Mouse (Mus musculus): Measurements from ENCODE around the gene Ccdc14.
"Not testable (repeated sequence)": the region's sequence is repeated elsewhere in the genome, so short reads cannot be mapped to it uniquely, and the experiment has no call there.

Gene Ccdc14

DNA sequence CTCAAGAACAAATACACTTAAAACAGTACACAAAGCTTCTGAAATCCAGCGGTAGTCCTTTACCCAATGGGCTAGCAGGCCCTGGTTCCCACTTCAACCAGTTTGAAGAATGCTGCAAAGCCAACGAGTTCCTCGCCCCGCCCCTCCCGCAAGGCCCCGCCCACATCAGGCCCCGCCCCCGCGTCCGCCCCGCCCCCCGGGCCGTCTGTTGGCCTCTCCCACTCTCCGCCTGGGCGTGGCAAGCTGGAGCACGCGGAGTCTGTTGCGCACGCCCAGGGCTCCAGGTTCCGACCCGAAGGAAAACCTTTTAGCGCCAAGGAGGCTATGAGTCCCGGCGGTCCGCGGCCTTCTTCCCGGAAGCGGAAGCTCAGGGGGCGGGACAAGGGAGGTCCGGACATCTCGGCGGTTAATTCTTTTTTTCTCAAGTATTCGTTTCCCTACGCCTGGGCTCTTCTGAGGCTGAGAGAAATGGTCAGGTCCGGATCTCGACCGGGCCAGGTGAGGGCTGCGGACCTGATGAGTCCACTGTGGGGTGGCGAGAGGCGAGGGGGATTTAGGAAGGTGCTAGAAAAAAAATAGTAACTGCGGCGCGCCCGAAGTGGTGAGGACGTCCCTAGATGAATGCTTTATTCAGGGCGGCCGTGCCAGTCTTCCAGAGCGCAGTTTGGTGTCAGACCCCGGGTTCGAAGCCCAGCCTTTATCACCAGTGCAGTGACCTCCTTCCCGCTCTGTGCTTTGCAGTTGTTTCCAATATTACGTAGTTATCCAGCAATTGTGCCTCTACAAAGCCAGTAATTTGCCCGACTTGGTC lies at the start of gene Ccdc14:
TSS of gene Ccdc14 (plus strand) at position 283 of the 811 bp plus-strand sequence.
- peak; percentile 69 to 79 for DNase-seq (ENCODE audit: low spot score in 2 of 2)

DNA sequence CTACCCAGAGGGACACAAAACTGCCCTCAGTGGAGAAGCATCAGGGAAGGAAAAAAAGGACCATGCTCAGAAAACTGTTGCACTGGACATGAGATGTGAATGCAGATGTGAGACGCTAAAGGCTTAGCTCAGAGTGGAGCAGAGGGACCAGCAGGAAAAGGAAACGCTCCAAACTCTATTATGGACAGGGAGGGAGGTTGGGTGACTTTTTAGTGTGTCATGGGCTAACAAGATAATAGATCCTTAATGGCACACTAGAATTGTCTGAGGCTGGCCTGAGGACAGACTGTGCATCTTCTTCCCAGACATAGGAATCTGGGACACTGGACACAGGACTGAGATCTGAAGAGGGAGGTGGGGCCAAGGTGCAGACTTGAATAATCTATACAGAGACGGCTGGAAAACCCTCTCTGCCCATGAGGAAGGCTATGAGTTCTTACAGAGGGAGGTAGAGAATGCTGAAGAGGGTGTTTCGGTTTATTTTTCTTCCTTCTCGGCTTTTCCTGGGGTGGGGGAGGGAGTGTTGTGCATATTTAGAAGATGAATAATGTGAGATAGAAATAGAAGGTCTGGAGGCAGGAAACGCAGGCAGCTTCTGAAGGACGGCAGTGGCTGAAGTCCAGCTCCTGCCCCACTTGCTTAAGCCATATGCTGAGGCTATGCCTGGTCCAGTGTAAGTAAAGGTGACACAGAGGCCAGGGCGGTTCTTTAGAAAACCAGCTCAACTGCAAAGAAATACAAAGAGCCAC lies 46.7 kb upstream of the Ccdc14 start:
- no peak for DNase-seq (ENCODE audit: low spot score in 2 of 2)

DNA sequence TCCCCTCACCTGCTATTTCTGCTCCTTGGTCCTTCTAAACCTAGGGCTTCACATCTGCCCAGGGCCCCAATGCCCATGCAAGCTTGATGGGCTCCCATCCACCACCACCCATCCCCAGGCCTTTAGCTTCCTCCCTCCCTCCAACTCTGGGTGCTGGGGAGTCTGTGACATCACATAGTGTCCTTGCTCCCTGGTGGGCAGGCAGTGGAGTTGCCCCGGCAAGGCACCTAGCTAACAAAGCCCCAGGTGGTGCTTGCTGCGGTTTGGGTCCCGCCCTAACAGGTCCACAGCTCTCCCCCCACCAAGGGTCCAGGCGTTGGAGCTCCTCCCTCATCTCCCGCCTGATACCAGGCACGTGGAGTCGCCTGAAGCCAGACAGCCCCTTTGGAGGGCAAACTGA lies 40.8 kb upstream of the Ccdc14 start, which contains the start of gene Ropn1:
TSS of gene Ropn1 (plus strand) at position 301 of the 400 bp plus-strand sequence.
- no peak for DNase-seq (ENCODE audit: low spot score in 2 of 2)

DNA sequence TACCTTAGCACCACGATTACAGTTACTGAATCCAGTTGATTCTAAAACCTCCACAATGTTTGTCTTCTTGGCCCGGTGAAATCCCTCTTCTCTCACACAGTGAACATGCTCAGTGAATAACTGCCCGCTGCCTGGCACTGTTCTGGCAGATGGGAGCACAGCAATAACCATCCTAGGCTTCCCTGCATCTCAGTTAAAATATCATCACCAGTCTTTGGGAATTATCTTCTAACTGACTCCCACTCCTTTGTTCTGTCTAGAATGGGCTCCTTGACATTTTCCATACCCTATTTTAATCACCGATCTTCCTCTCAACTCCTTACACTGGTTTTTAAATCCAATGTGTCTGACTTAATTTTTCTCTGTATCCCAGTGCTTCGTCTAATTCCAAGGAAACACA lies 37.4 kb upstream of the Ccdc14 start:
- no peak for DNase-seq (ENCODE audit: low spot score in 2 of 2)

DNA sequence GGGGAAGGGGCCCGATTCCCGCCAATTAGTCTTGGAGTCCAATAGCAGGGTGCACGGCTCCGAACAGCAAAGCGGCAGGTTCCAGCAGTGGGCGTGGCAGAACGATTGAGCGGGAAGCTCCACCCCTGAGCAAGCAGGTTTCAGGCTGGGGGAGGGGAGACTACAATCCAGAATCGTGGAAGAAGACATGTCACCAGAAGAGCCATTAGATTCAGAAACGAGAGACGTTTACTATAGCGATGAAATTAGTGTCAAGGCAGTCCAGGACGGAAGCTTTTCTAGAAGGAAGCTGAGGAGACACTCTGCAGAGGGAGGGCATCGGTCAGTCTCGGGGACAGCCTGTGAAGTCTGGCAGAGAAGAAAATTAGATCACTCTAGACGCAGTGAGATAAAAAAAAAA lies 32.9 kb upstream of the Ccdc14 start:
- DNase-seq (ENCODE audit: low spot score in 2 of 2), result peak in 1 of 2 experiments; percentile 10

DNA sequence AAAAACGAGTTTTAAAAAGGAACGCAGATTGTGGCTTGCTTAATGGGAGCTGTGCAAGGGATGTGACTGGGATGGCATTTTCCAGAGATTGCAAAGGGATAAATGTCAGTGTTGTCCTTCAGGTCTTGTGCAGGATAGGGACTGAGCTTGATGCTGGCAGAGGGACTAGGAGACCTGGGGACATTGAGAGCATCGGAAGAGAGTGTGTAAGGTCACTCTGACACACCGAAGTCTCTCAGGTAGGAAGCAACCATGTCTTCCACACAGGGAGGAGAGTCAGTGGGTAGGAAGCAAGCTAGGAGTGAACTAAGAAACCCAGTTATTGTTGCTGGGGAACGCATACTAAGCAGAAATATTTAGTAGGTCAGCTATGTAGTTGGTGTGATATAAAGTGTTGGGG lies 32.4 kb upstream of the Ccdc14 start:
- no peak for DNase-seq (ENCODE audit: low spot score in 2 of 2)

DNA sequence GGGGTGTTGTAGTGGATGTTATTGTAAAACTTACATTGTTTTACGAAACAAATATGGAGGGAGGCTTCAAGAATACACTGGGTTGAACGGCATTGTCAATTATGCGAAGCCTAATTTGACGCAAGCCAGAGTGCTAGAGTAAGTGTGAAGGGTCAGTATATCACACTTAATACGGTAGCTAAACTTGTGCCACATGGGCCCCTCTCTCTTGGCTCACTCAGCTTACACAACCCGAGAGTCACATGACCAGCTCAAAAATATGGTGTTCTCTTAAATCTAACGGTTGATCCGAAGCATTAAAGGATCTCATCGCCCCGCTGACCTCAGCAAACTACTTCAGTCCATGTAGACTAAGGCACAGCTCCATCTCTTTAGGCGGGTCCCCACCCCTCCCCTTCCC lies 32.0 kb upstream of the Ccdc14 start:
- DNase-seq (ENCODE audit: low spot score in 2 of 2), result no peak

DNA sequence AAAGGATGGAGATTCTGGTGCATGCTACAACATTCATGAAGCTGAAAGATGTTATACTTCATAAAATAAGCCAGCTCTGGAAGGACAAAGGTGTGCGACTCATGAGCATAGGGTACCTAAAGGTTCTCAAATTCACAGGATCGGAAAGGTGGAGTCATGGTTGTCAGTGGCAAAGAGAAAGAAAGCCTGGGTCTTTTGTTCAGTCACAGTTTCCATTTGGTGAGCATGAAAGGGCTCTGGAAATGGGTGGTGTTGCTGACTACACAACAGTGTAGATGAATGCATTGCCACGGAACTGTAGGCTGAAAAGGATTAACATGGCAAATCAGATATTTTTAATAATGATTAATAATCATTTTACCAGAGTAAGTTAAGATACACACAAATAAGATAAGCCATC lies 25.9 kb upstream of the Ccdc14 start:
- DNase-seq (ENCODE audit: low spot score in 2 of 2), result no peak

DNA sequence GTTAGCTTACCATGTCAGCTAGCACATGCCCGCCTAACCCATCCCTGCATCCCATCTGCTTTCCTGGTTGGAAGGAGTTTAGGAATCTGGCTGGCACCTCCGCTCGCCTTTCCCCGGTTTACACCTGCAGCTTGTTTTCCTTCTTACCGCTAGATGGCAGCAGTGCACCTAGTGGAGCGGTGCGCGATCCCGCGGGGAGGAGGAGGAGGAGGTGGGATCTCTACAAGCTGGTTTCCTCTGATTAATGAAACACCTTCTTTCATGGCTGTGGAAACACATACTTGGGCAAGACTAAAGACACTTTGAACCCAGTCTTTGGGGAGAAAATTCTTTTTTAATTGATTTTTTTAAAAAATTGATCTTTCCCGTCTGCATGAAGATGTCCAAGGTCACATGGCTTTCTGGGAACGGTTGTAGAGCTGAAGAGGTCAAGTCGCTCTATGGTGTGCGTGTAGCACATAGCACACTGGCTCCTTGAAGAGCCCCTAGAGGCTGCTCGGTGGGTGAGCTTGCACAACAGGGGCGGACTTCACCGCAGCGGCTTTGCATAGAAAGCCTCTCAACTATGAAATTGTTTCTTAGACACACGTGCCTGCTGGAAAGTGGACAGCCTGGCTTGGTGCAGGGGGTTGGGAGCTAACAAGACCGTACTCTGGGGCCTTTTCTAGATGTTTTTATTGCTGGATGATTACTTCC lies 23.2 kb upstream of the Ccdc14 start:
- peak; percentile 29 to 70 for DNase-seq (ENCODE audit: low spot score in 2 of 2)

DNA sequence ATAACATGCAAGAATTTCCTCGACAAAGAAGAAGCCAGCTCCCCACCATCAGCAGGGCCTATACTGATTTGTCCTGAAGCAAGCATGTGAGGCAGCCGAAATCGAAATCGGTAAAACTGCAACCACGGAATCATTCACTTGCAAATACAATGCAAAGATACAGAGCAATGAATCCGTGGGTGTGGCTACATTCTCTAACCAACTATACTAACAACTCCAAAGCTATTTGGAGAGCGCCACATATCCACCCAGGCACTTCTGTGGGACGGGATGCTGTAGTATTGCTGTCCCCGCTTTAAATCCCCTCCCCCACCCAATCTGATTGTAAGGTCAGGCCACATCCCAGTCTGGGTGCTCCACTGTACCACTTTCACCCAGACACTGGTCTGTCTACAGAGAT lies 22.1 kb upstream of the Ccdc14 start:
- no peak for DNase-seq (ENCODE audit: low spot score in 2 of 2)

DNA sequence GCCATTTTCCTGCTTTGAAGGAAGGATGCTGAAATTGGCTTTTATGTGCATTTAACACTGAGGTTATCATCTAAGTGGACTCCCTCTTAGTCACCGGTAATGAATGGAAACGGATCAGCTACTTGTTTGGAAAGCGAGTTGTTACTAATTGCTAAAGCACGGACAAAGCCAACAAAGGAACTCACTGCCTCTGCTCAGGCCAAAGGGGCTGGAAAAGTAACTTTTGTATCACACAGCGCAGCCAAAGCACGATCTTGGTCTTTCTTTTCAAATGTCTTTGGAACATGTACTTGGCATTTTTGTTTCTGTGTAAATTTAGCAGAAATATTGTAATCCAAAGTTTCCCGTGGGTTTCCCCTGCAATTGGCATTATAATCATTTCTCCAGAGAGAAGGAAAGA lies 18.4 kb upstream of the Ccdc14 start:
- DNase-seq (ENCODE audit: low spot score in 2 of 2), result no peak

DNA sequence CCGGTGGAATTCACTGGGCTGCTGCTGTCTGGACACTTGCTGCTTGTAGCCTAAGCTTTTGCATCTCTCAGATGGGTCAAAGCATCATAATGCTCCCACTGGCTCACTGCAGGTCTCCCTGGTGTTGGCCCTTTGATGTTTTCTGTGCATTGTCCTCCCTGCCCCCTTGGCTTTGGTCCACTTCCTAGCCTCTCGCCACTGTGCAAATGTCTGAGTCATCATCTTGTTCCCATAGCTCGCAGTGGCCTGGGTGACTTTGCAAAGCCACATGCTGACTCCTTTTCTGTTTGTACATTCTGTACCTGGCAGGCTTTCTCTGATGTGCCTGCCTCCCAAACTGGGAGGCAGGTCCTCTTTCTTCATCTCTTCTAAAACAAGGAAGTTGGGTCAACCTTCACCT lies 17.6 kb upstream of the Ccdc14 start:
- no peak for DNase-seq (ENCODE audit: low spot score in 2 of 2)

DNA sequence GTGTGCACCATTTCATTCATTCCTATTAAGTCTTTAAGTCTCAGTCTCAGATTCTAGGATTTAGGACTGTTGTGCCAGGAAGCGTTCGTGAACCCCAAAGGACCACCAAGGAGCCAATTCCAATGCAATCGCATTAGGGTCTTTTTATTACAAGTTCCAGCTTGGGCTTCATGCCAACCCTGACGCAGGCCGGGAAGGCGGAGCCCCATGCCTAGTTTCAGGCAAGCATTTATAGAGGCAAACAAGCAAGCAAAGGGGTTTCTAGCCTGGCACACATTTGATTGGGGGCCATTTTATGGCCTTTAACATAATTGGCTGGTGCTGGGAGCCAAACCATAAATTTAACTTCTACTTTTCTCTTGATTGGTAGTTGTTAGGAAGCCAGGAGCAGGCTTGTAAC lies 16.1 kb upstream of the Ccdc14 start:
- DNase-seq (ENCODE audit: low spot score in 2 of 2), result no peak

DNA sequence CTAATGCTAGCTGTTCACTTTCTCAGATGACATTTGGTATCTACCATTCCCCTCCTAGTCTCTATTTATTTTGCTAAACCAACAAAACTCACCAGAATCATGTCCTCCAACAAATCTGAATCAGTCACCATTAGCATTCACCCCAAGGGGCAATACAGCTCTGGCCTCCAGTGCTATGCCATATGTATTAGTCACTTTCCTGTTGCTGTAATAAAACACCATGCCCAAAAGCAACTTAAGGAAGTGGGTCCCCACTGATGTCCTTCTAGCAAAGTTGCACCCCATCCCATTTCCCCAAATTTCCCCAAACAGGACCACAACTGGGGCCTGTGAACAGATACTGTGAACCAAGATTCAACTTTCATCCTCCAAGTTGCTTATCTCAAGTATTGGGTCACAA lies 8.6 kb upstream of the Ccdc14 start:
- DNase-seq (ENCODE audit: low spot score in 2 of 2), result no peak

DNA sequence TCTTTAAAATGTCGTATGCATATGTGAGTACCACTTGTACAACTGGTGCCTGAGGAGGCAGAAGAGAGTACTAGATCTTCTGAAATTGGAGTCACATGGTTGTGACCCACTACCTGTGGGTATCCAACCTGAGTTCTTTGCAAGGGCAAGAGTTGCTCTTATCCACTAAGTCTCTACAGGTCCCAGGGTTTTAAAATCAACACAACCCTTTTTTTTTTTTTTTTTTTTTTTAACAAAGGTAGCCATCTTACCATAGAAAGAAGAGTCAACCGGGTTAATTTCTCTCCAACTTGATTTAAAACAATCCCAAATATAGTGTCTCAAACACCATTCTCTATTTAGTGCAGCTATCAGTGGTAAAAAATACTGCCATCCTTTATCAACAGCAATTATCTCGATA lies 537 bp upstream of the Ccdc14 start:
- no peak for DNase-seq (ENCODE audit: low spot score in 2 of 2)

DNA sequence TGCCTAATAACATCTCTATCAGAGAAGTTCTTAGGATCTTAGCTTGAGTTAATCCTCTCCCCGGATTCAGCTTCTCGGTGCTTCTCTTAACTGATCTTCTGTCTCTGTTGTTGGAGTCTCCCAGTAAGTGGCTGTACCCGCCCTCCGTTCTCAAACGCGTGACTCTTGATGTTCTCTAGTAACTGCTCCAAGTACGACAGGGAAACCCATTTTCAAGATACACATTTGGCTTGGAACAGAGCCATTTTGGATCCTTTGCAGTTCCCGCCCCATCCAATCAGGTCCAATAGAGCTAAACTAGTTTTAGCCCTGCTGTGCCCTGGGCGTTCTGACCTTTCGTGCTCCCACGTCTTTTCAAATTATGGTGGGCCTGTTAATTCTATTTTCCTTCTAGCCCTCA lies 740 bp downstream of the Ccdc14 start:
- no peak for DNase-seq (ENCODE audit: low spot score in 2 of 2)

DNA sequence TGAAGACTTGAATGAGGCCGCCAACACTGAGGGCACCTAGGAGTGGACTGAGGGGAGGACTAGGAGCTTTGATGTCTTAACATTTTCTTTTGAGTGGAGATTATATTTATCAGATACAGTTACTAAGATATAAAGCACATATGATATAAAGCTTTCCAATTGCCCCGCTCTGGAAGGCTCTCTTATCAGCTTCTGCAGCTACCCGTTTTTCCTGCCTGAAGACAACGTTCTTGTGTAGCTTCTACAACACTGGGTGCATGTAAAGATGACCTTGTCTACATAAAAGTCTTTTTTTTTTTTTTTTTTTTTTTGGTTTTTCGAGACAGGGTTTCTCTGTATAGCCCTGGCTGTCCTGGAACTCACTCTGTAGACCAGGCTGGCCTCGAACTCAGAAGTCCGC lies 4.1 kb downstream of the Ccdc14 start:
- DNase-seq (ENCODE audit: low spot score in 2 of 2), result no peak

DNA sequence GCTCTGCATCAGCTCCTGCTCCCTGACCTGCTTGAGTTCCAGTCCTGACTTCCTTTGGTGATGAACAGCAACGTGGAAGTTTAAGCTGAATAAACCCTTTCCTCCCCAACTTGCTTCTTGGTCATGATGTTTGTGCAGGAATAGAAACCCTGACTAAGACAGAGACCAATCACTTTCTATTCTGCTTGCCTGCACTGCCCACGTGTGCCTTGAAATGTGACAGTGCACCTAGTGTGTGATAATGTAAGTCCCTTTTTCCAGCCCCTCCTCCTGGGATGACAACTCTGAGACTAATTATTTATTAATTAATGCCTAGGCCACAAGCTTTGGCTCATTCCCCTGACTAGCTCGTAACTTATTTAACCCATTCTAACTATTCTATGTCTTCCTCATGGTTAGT lies 8.3 kb downstream of the Ccdc14 start:
- not testable (repeated sequence) for DNase-seq (ENCODE audit: low spot score in 2 of 2)

DNA sequence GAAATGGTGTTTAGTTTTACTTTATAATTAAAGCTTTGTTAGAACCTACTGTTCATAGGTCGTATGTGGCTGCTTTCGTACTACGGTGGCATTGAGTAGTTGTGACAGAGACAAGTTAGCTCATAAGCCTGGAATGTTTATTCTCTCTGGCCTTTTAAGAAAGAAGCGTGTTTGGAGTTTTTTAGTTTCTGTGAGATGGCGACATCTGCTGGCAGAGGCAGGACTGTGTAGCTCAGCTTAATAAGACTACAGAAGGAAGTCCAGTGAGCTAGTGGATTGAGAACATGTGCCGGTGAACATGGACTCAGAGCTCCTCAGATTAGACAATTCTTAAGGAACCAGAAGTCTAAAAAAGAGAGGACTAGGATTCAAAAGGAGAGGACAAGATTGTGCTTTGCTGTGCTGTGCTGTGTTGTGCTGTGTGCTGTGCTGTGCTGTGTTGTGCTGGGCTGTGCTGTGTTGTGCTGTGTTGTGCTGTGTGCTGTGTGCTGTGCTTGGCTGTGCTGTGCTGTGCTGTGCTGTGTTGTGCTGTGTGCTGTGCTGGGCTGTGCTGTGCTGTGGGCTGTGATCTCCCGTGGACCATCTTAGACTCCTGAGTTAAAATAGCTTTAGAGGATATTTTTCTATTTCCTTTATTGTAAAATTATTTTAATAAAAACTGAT lies 9.9 kb downstream of the Ccdc14 start:
- peak; percentile 45 to 67 for DNase-seq (ENCODE audit: low spot score in 2 of 2)

DNA sequence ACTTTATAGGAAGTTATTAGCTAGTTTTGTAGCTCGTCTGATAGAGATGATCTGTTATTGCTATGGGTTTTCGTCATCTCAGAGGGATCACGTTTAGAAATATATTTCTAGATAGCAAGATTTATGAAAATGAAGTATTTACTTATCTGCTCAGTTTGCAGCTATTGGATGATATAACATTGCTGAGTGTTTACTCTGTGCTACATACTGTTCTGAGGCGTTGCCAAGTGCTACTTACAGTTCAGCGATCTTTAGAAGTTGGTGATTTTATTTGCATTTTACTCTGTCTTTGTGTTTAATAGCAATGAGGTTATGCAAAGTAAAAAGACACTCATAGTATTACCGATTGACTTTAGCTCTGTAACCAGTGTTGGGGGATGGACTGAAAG lies 10.4 kb downstream of the Ccdc14 start:
- DNase-seq (ENCODE audit: low spot score in 2 of 2), result no peak

DNA sequence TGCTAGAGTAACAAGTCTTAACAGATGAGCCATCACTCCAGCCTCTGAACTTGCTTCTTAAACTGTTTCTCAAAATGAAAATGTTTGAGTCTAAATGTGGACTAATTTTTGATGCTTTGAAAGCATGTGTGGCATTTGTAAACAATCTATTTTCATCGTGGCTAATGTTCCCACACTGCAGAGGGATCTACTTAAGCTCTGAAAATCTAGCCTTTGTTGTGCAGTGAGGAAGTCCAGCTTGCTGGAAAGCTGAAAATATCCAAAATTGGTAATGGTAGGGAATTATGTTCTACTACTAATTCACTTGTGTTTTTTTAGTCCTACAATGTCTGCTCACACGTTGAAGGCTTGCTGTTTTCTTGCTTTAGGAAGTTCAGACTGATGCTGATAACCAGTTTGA lies 15.6 kb downstream of the Ccdc14 start:
- DNase-seq (ENCODE audit: low spot score in 2 of 2), result no peak

DNA sequence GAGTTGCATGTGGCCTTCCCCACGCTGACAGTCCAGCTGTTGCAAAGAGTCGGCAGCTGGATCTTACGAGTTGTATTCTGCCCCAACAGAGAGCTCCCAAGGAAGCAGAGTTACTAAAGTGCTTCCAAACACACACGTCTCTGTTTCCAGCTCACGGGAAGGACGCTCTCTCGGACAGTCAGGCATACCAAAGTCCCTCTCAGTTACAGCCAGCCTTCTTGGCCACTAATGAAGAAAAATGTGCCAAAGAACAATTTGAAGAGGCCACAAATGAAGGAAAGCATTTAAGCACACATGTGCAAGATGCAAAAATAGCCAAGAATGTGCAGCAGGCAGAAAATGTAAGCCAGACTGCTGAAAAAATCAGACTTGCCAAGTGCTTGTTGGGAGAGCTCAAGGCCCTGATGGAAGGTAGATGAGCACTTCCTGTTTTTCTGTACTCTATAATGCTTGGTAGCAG lies 16.1 kb downstream of the Ccdc14 start:
- no peak for DNase-seq (ENCODE audit: low spot score in 2 of 2)
